Mouse (Mus musculus) cerebellum, adult 11-12 months (tissue): ENCODE data around the gene Nt5e.

Experiments
- DNase-seq: peaks from one replicate; pipeline ENCODE4 v3.0.0; 2022

The Nt5e gene

DNA sequence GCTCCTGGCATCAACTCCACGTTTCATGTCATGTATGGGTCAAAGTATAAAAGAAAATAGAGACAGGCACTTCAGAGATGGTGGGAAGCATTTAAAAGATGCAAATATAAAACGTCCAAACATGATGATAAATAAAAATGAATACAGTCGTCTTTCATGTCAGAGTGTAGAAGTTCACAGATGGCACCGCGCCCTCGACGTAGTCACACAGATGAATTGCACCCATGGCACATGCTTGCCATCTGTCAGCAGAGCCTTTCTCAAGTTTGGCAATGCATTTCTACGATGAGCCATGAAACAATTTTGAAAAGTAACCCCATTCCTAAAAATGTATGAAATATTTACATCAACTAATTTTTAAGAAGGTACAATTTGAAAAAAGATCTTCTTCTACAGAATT lies 67.9 kb downstream of the Nt5e start:
- DNase-seq: no peak

GRCm38 (mm10) chr9:88398461-88398860 lies 71.5 kb downstream of the Nt5e start:
- no peak for DNase-seq

GRCm38 (mm10) chr9:88404088-88404487 lies 77.1 kb downstream of the Nt5e start:
- DNase-seq: no peak

- DNase-seq: no peak
Observed at GRCm38 (mm10) chr9:88404515-88404914, 77.5 kb downstream of the Nt5e start.

GRCm38 (mm10) chr9:88409978-88410377 lies 83.0 kb downstream of the Nt5e start:
- no peak for DNase-seq

GRCm38 (mm10) chr9:88416752-88417151 lies 89.8 kb downstream of the Nt5e start:
- no peak for DNase-seq
